Mouse (Mus musculus) hindbrain, embryonic 12.5 days (tissue): Measurements from ENCODE around the gene BC024978. TPM values are rescaled to one million over a fixed set of nuclear protein-coding genes. Genes with fewer than 3 reads are reported as not detected.

Experiments
- ATAC-seq: fragments of 200-750 bp; cut with Nextera tagmentation; 2 replicates; pipeline ENCODE4 v1.8.0; 2017; ENCODE audit warnings: moderate TSS enrichment; ENCODE audit not compliant: low FRiP score
- H3K27ac ChIP-seq: fragments of 300-500 bp; sonication (generic); 2 replicates; pipeline ENCODE4 v1.5.1; 2016; ENCODE audit warnings: mild to moderate bottlenecking
- H3K27me3 ChIP-seq: fragments of 300-500 bp; sonication (generic); 2 replicates; pipeline ENCODE4 v1.6.1; 2016; ENCODE audit warnings: mild to moderate bottlenecking
- H3K36me3 ChIP-seq: fragments of 300-500 bp; sonication (generic); 2 replicates; pipeline ENCODE4 v1.6.1; 2016; ENCODE audit warnings: mild to moderate bottlenecking
- H3K4me1 ChIP-seq: fragments of 300-500 bp; sonication (generic); 2 replicates; pipeline ENCODE4 v1.6.1; 2016
- H3K4me2 ChIP-seq: fragments of 300-500 bp; sonication (generic); replicated peaks from 2 replicates; pipeline ENCODE4 v1.6.1; 2016; ENCODE audit warnings: mild to moderate bottlenecking
- H3K4me3 ChIP-seq: fragments of 300-500 bp; sonication (generic); 2 replicates; pipeline ENCODE4 v1.5.1; 2016; ENCODE audit warnings: mild to moderate bottlenecking
- H3K9ac ChIP-seq: fragments of 300-500 bp; sonication (generic); 2 replicates; pipeline ENCODE4 v1.6.1; 2016; ENCODE audit warnings: mild to moderate bottlenecking, moderate library complexity
- H3K9me3 ChIP-seq: fragments of 300-500 bp; sonication (generic); replicated peaks from 2 replicates; pipeline ENCODE4 v1.6.1; 2016; ENCODE audit warnings: mild to moderate bottlenecking
- WGBS: fragments of 180-500 bp; shearing (Covaris S2); methylation state at CpG from one replicate; pipeline ENCODE4 v1.1.7; 2016; 5-methylcytosine and 5-hydroxymethylcytosine counted together
- polyA plus RNA-seq: library from polyadenylated mRNA; unstranded; fragments of >200 nt; fragmentation: Nextera tagmentation; extraction: Ambion mirVana; gene quantifications from 2 replicates; pipeline ENCODE4 v1.2.1, GENCODE M21; 2016

Gene BC024978
- 3.2 and 3.9 TPM in 2 replicates for polyA plus RNA-seq

- peaks cover 21% of the 10 kb centered on the region for H3K4me1 ChIP-seq
- WGBS, result 1% methylated on average over 64 of the region's 64 CpGs
- no peaks in the 10 kb centered on the region for H3K9me3 ChIP-seq
- H3K4me3 ChIP-seq, result peak within 1 kb of the TSS; percentile 85
- peak within 1 kb of the TSS; percentile 91 for H3K4me2 ChIP-seq
- no peaks in the 10 kb centered on the region for H3K27me3 ChIP-seq
- H3K36me3 ChIP-seq, result peaks cover 34% of the 10 kb centered on the region
- peak within 1 kb of the TSS; percentile 85 for H3K9ac ChIP-seq
- ATAC-seq, result peak; percentile 99
- H3K27ac ChIP-seq, result peak within 1 kb of the TSS; percentile 97
Observed at GRCm38 (mm10) chr7:27195681-27196611, at the start of gene BC024978, which contains the start of gene Snrpa. Gene BC024978 (plus strand): TSS chr7:27195781. Gene Snrpa (minus strand): TSS chr7:27196271.

GRCm38 (mm10) chr7:27153205-27153764, 42.3 kb upstream of the BC024978 start, which contains the start of gene Cyp2t4:
Gene Cyp2t4 (plus strand): TSS chr7:27153714.
- Histone ChIP-seq H3K4me3 (no peak within 1 kb of the TSS), H3K27ac (0 out of 2 replicates have a peak within 1 kb of the TSS, but pooled peaks have one; percentile 9), H3K36me3 (peaks cover 13% of the 10 kb centered on the region), H3K9ac (no peak within 1 kb of the TSS), H3K9me3 (no peaks in the 10 kb centered on the region), H3K4me1 (no peaks in the 10 kb centered on the region), H3K4me2 (no peak within 1 kb of the TSS), H3K27me3 (no peaks in the 10 kb centered on the region)
- 72% methylated on average over 10 of the region's 10 CpGs for WGBS
- no peak for ATAC-seq

GRCm38 (mm10) chr7:27156005-27156404, 39.6 kb upstream of the BC024978 start:
- H3K27me3 ChIP-seq, result no peaks in the 10 kb centered on the region
- no peak overlapping the region for H3K4me2 ChIP-seq
- H3K9me3 ChIP-seq, result no peaks in the 10 kb centered on the region
- no peak overlapping the region for H3K27ac ChIP-seq
- peaks cover 12% of the 10 kb centered on the region for H3K4me1 ChIP-seq
- peaks cover 26% of the 10 kb centered on the region for H3K36me3 ChIP-seq
- no peak for ATAC-seq
- WGBS, result 81% methylated on average over 13 of the region's 13 CpGs
- H3K4me3 ChIP-seq, result no peak overlapping the region
- H3K9ac ChIP-seq, result no peak overlapping the region

GRCm38 (mm10) chr7:27158171-27158570, 37.4 kb upstream of the BC024978 start:
- WGBS, result 90% methylated on average over 9 of the region's 9 CpGs
- peaks cover 33% of the 10 kb centered on the region for H3K4me1 ChIP-seq
- no peak for ATAC-seq
- no peaks in the 10 kb centered on the region for H3K27me3 ChIP-seq
- H3K4me3 ChIP-seq, result no peak overlapping the region
- H3K9ac ChIP-seq, result no peak overlapping the region
- H3K4me2 ChIP-seq, result no peak overlapping the region
- H3K9me3 ChIP-seq, result no peaks in the 10 kb centered on the region
- H3K36me3 ChIP-seq, result peaks cover 35% of the 10 kb centered on the region
- H3K27ac ChIP-seq, result no peak overlapping the region

- Histone ChIP-seq H3K9ac (no peak overlapping the region), H3K27ac (no peak overlapping the region), H3K27me3 (no peaks in the 10 kb centered on the region), H3K4me2 (no peak overlapping the region), H3K4me3 (no peak overlapping the region), H3K36me3 (peaks cover 44% of the 10 kb centered on the region), H3K9me3 (no peaks in the 10 kb centered on the region), H3K4me1 (peaks cover 44% of the 10 kb centered on the region)
- no peak for ATAC-seq
- 100% methylated on average over 6 of the region's 6 CpGs for WGBS
Observed at GRCm38 (mm10) chr7:27159256-27159655, 36.3 kb upstream of the BC024978 start.

GRCm38 (mm10) chr7:27159882-27160281, 35.7 kb upstream of the BC024978 start:
- Histone ChIP-seq H3K4me2 (no peak overlapping the region), H3K36me3 (peaks cover 50% of the 10 kb centered on the region), H3K4me3 (no peak overlapping the region), H3K9ac (no peak overlapping the region), H3K4me1 (peaks cover 50% of the 10 kb centered on the region), H3K27me3 (no peaks in the 10 kb centered on the region), H3K9me3 (no peaks in the 10 kb centered on the region), H3K27ac (no peak overlapping the region)
- 20% methylated on average over 8 of the region's 8 CpGs for WGBS
- peak; percentile 92 for ATAC-seq

- no peaks in the 10 kb centered on the region for H3K27me3 ChIP-seq
- H3K27ac ChIP-seq, result 0 out of 2 replicates have a peak overlapping the region, but pooled peaks have one; percentile 44
- no peak overlapping the region for H3K4me2 ChIP-seq
- H3K9ac ChIP-seq, result no peak overlapping the region
- H3K36me3 ChIP-seq, result peaks cover 55% of the 10 kb centered on the region
- H3K4me1 ChIP-seq, result peaks cover 59% of the 10 kb centered on the region
- no peak for ATAC-seq
- 94% methylated on average over 3 of the region's 3 CpGs for WGBS
- no peaks in the 10 kb centered on the region for H3K9me3 ChIP-seq
- H3K4me3 ChIP-seq, result no peak overlapping the region
Observed at GRCm38 (mm10) chr7:27160921-27161320, 34.7 kb upstream of the BC024978 start.

- H3K27me3 ChIP-seq, result no peaks in the 10 kb centered on the region
- no peak for ATAC-seq
- 82% methylated on average over 4 of the region's 4 CpGs for WGBS
- peaks cover 59% of the 10 kb centered on the region for H3K4me1 ChIP-seq
- H3K4me2 ChIP-seq, result no peak overlapping the region
- H3K9me3 ChIP-seq, result no peaks in the 10 kb centered on the region
- H3K27ac ChIP-seq, result no peak overlapping the region
- H3K9ac ChIP-seq, result no peak overlapping the region
- no peak overlapping the region for H3K4me3 ChIP-seq
- peaks cover 55% of the 10 kb centered on the region for H3K36me3 ChIP-seq
Observed at GRCm38 (mm10) chr7:27161744-27162143, 33.8 kb upstream of the BC024978 start.

GRCm38 (mm10) chr7:27162780-27163449, 32.7 kb upstream of the BC024978 start:
- Histone ChIP-seq H3K9ac (peak overlapping the region; percentile 91), H3K36me3 (peaks cover 46% of the 10 kb centered on the region), H3K27me3 (no peaks in the 10 kb centered on the region), H3K27ac (no peak overlapping the region), H3K4me2 (peak overlapping the region; percentile 87), H3K4me3 (peak overlapping the region; percentile 69; the same call in 1 of the 2 replicates), H3K4me1 (peaks cover 67% of the 10 kb centered on the region), H3K9me3 (no peaks in the 10 kb centered on the region)
- ATAC-seq, result no peak
- 84% methylated on average over 5 of the region's 5 CpGs for WGBS

GRCm38 (mm10) chr7:27163450-27163805, 32.2 kb upstream of the BC024978 start:
- no peak for ATAC-seq
- Histone ChIP-seq H3K36me3 (peaks cover 41% of the 10 kb centered on the region), H3K27ac (no peak overlapping the region), H3K9me3 (no peaks in the 10 kb centered on the region), H3K9ac (peak overlapping the region; percentile 91), H3K4me3 (peak overlapping the region; percentile 69; the same call in 1 of the 2 replicates), H3K4me2 (peak overlapping the region; percentile 87), H3K27me3 (no peaks in the 10 kb centered on the region), H3K4me1 (peaks cover 68% of the 10 kb centered on the region)
- WGBS, result 80% methylated on average over 5 of the region's 5 CpGs

- peak overlapping the region; percentile 87 for H3K4me2 ChIP-seq
- peaks cover 68% of the 10 kb centered on the region for H3K4me1 ChIP-seq
- ATAC-seq, result no peak
- H3K9me3 ChIP-seq, result no peaks in the 10 kb centered on the region
- peak overlapping the region; percentile 91; the same call in 1 of the 2 replicates for H3K9ac ChIP-seq
- no peaks in the 10 kb centered on the region for H3K27me3 ChIP-seq
- peaks cover 32% of the 10 kb centered on the region for H3K36me3 ChIP-seq
- H3K27ac ChIP-seq, result no peak overlapping the region
- whole genome bisulfite sequencing, result 87% methylated on average over 33 of the region's 33 CpGs
- peak overlapping the region; percentile 69 for H3K4me3 ChIP-seq
Observed at GRCm38 (mm10) chr7:27164112-27164947, 31.3 kb upstream of the BC024978 start.
